Mouse (Mus musculus): ENCODE results near the gene Crlf1.

- TF ChIP-seq CTCF (IDR thresholded peaks at IDR 0.05; ENCODE audit: low read depth) = no peak
- no peak for TF ChIP-seq EP300 (optimal IDR thresholded peaks at IDR 0.05)
These were observed 6.7 kb upstream of the Crlf1 start for GRCm38 (mm10) chr8:70486191-70486681.
